Mouse (Mus musculus) splenic B cell, adult 2 months (primary cell): ENCODE data around the gene Endou.

Source experiments
- DNase-seq: peaks from one replicate; pipeline ENCODE4 v3.0.0-alpha.2; 2011; ENCODE audit warnings: low read depth, low spot score
- H3K27me3 ChIP-seq: 2 replicates; pipeline ENCODE4 v1.6.1; 2012; ENCODE audit warnings: mild to moderate bottlenecking, low read length, moderate library complexity, mixed read lengths; ENCODE audit not compliant: control insufficient read depth, poor library complexity, insufficient read depth, severe bottlenecking
- H3K36me3 ChIP-seq: 2 replicates; pipeline ENCODE4 v1.6.1; 2012; ENCODE audit warnings: mild to moderate bottlenecking, low read length, moderate library complexity, mixed read lengths; ENCODE audit not compliant: control insufficient read depth, poor library complexity, insufficient read depth, severe bottlenecking

The Endou gene

DNA sequence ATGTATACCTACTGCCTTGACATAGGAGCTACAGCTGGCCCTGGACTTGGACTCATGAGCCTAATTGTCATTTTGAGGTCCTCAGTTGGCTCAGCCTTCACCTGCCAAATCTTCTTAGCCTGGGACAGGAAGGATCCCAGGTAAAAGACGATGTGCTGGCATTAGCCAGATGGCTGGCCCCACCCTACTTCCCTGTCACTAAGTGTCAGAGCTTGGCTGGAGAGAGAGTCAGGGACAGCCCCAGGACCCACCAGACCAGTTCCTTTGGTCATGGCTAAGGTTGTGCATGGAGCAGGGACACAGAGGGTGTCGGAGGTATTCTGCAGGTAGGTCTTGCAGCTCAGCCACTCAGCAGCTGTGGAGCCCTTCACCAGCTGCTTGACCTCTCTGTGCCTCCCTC lies 33.4 kb upstream of the Endou start:
- Histone ChIP-seq H3K27me3 (no peaks in the 10 kb centered on the region), H3K36me3 (no peaks in the 10 kb centered on the region)
- DNase-seq: no peak

DNA sequence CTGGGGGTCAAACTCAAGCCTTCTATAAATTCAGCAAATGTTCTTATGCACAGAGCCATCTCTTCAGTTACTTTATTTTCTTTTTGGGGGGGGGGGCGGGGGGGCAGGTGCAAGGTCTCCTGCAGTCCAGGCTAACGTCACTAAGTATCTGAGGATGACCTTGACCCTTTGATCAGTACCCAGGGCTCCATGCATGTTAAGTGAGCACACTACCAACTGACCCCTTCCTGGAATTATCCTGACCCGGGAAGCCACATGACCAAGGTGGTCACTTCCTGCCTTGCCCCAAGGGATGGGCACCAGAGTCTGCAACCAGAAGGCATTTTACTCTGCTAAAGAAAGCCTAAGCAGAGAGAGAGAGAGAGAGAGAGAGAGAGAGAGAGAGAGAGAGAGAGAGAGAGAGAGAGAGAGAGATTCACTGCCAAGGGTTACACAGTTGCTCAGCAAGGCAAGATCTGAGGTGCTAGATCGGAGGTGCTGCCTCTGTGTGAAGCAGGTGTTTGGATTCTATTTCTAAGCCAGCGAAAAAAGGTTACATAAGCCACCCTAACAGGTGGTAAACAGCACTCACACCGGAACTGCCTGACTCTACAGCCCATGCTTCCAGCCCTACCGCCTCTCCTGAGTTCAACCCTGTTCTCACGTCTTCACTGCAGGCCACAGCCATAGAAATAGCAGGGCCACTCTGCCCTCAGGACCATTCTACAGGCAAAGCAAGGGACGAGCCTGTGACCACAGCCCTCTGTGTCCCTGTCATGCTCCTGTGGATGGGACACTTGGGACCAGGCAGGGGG lies 32.3 kb upstream of the Endou start:
- DNase-seq: no peak
- H3K36me3 ChIP-seq: no peaks in the 10 kb centered on the region
- no peaks in the 10 kb centered on the region for H3K27me3 ChIP-seq

DNA sequence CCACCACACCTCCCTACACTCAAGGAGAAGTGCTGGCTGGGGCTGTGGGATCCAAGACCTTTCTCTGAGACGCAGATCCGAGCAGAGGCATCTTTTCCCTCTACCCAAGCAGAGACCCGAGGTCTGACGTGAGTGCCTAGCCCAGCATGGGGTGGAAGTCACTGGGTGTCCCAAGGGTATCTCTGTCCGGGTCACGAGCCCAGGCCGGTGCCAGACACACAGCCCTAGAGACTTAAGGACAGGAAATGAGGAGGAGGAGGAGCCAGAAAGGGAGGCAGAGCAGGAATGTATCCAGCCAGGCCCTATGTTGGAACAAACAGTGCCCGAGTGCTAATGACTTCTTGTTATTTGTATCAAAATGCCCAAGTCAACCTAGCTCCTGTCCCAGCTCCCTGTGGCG lies 31.6 kb upstream of the Endou start:
- peak; percentile 43 for DNase-seq
- Histone ChIP-seq H3K36me3 (no peaks in the 10 kb centered on the region), H3K27me3 (no peaks in the 10 kb centered on the region)

DNA sequence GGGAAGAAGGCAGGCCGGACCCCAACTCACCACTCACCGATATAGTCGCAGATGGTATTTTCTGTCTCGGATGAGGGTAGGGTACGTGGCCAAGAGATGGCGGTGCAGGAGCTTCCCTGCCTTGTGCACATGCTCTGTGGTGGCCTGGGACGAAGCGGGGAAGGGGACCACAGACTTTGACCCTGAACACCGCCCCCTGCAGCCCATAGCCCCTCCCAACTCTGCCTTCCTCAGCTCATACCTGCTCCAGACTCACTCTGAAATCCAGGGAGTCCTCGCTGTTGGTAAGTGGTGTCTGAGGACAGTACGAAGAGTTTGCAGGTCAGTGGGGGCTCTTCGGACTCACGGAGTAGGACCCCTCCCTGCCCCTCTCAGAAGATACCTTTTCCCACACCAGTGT lies 30.3 kb upstream of the Endou start:
- Histone ChIP-seq H3K36me3 (no peaks in the 10 kb centered on the region), H3K27me3 (no peaks in the 10 kb centered on the region)
- no peak for DNase-seq

DNA sequence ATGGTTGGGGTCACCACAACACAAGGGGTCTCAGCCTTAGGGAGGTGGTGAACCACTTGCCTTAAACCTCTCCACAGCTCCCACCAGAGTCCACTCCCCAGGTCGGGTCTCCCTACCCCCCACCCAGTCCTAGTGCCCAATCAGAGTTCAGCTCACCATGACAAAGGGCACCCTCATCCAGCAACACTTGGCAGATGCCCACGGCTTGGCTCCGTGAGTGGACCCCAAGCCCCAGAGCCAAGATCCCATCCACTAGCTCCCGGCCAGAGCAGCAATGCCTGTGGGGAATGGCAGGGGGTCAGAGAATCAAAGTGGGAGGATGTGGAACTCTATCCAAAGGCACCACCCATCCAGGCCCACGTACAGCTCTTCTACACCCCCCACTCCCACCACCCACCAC lies 29.8 kb upstream of the Endou start:
- no peaks in the 10 kb centered on the region for H3K36me3 ChIP-seq
- no peaks in the 10 kb centered on the region for H3K27me3 ChIP-seq
- no peak for DNase-seq

DNA sequence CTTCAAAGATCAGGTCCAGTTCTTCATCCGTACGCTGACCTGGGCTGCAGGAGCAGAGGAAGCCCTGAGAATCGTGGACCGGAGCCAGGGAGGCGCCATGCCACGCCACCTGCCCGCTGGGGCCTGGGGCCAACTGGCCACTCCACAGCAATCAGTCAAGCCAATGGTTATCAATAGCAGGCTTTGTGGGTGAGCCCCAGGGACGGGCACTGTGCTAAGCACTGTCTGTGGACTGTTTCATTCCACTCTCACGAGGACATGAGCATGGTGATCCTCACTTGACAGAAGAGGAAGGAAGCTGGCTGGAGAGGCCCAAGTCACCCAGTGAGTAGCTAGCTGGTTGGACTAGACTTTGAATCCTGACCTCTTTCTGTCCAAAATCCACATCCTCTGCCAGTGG lies 28.9 kb upstream of the Endou start:
- Histone ChIP-seq H3K27me3 (no peaks in the 10 kb centered on the region), H3K36me3 (no peaks in the 10 kb centered on the region)
- no peak for DNase-seq

DNA sequence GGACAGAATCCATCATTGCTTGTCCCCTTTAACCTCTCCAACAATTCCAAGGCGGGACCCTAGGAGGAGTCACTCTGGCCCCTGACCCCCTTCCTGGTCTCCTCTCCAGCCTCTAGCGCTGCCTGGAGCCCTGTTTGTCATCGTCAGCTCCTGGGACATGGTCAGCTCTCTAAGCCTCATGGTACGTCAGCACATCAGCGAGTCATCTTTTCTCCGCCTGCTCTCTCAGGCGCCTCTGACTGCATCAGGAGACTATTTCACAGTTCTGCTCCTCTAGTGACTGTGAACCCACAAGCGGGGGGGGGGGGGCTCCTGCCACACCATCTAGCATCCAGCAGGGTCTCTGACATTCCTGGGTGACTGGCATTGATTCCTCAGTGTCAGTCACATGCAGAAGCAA lies 24.2 kb upstream of the Endou start:
- DNase-seq: no peak
- Histone ChIP-seq H3K36me3 (no peaks in the 10 kb centered on the region), H3K27me3 (no peaks in the 10 kb centered on the region)

DNA sequence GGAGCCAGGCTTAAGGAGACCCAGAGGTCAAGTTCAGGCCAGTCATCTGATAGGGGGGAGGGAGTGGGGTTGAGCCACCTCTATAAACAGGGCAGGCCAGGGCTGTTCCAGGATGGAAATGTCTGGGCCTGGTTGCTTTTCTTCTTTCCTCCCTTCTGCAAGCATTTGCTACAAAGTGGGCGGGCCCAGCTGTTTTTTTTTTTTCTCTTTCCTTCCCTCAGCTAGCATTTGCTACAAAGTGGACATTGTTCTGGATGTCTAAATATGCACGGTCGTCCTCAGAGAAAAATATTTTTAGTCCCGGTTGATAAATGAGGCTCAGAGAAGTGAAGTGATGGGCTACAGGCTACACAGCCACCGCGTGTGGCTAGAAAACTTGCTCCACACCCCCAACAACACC lies 23.3 kb upstream of the Endou start:
- Histone ChIP-seq H3K36me3 (no peaks in the 10 kb centered on the region), H3K27me3 (no peaks in the 10 kb centered on the region)
- no peak for DNase-seq

DNA sequence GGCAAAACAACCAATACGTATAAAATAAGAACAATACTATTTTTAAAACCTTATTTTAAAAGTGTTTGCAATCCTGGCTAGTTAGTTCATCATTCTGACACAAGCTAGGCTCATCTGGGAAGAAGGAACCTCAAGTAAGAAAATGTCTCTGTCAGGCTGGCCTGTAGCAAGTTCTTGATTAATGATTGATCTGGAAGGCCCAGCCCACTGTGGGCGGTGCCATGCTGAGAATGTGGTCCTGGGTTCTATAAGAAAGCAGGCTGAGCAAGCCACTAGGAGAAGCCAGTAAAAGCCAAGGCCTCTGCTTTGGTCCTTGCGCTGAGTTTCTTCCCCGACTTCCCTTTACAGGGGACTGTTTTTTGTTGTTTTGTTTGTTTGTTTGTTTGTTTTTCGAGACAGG lies 21.4 kb upstream of the Endou start:
- no peaks in the 10 kb centered on the region for H3K27me3 ChIP-seq
- H3K36me3 ChIP-seq: no peaks in the 10 kb centered on the region
- DNase-seq: no peak

DNA sequence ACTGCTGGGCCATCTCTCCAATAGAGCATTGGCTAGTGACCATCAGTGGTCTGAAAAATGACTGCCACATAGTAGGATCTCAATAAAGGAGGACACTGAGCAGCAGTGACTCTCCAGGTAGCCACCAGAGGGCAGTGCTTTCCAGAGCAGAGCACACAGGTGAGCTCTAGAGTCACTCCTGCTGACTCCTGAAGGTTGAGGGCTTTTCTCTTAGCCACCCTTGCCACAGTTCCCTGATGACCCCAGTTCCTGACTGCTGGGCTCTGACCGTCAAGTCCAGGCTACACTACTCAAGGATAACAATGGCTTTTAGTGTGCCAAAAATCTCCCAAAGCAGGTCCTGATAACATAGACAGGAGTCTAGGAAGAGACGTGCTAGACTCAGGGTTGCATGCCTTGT lies 20.5 kb upstream of the Endou start:
- Histone ChIP-seq H3K36me3 (no peaks in the 10 kb centered on the region), H3K27me3 (no peaks in the 10 kb centered on the region)
- DNase-seq: peak; percentile 71

DNA sequence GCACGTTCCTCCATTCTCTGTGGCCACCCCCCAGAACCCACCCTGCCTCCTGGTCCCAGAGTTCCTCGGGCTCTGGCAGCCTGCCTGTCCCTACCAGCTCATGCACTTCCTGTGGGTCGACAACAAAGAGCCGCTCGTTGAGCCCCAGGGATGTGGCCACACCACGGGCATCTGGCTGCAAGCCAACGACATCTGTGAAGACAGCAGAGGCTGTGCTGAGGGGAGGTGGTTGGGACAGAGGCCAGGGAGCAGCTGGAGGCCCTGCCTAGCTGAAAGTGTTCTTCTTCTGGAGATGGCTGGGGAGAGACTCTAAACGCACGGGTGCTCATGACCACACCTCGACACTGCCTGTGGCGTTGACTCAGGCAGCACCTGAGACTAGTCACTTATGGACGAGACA lies 19.6 kb upstream of the Endou start:
- DNase-seq: peak; percentile 50

DNA sequence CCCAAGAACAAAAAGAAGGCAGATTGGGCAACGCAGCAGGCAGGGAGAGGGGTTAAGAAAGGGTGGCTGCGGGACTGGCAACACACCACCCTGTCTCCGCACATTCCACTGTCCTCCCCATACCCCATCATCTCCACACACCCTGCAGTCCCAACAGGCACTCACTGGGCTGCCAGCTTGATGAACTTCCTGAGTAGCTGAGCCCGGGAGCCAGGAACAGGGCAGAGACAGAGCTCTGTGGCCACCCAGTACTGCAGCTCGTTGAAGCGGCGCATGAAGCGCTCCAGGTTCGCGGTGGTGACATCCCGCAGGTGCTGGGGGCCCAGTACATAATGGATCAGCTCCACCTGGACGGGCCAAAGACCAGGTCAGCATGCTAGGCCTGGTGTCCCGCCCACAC lies 18.7 kb upstream of the Endou start:
- no peak for DNase-seq
- H3K27me3 ChIP-seq: no peaks in the 10 kb centered on the region
- H3K36me3 ChIP-seq: no peaks in the 10 kb centered on the region

More for the DNA sequence above, 19.6 kb upstream of the Endou start:
- no peaks in the 10 kb centered on the region for H3K36me3 ChIP-seq
- H3K27me3 ChIP-seq: no peaks in the 10 kb centered on the region

DNA sequence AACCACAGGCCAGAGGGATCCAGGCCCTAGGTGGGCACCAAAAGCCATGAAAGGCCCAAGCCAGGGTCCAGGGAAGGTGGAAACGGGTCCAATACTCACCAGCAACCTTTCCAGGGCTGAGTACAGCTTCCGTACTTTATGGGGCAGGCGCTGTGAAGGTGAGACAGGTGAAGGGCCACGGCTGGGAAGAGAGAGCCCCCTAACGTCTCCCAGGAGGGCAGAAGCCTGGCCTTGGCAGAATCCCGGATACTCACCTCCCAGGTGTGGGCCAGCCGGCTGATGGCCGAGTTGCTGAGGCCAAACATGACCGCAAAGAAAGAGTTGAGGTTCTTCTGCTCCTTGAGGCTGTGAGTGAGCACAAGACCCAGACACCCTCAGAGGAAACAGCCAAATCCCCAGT lies 18.3 kb upstream of the Endou start:
- no peak for DNase-seq
- no peaks in the 10 kb centered on the region for H3K36me3 ChIP-seq
- no peaks in the 10 kb centered on the region for H3K27me3 ChIP-seq

DNA sequence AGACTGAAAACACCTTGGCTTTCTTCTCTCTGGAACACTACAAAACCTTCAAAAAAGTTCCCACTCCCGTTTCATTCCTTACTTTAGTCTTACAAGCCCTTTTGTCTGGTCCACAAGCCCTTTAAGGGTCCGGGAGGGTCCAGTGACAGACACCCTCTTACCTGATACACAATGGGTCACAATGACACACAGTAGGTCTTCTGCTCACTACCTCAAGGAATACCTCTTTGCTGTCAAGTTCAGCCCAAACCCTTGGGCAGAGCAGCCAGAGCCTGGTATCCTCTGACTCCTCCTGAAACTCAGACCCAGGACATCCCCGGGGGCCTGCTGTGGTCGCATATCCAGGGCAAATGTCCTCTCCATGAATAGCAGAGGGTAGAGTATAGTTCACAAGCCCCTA lies 17.8 kb upstream of the Endou start:
- no peak for DNase-seq
- Histone ChIP-seq H3K27me3 (no peaks in the 10 kb centered on the region), H3K36me3 (no peaks in the 10 kb centered on the region)

DNA sequence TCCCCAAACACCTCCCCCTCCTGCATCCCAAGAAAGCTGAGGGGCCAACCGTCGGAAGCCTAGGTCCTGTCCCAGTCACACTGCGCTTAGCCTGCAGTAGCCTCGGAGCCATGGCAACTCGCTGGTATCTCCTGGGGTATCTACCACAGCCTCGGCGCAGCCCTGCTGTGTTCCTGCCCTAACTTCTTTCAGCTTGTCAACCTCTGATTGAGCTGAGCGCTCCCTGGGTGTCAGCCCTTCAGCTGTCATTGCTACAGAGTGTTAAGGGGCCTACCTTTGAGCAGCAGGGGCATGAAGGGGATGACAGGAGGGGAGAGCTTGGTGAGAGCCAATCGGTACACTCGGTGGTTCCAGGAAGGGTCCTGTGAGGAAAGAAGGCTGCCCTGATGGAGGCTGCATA lies 17.2 kb upstream of the Endou start:
- Histone ChIP-seq H3K36me3 (no peaks in the 10 kb centered on the region), H3K27me3 (no peaks in the 10 kb centered on the region)
- DNase-seq: no peak

DNA sequence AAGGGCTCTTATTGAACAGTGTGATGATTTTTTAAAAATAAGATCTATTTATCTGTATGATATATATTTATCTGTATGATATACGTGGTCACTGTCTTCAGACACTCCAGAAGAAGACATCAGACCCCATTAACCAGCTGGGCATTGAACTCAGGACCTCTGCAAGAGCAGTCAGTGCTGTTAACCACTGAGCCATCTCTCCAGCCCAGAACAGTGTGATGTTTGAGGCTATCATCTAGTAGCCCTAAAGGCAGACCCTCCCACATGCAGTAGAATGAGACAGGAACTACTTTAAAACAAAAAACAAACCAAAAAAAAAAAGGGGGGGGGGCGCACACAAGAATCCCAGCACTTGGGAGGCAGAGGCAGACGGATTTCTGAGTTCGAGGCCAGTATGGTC lies 16.3 kb upstream of the Endou start:
- H3K27me3 ChIP-seq: no peaks in the 10 kb centered on the region
- DNase-seq: no peak
- no peaks in the 10 kb centered on the region for H3K36me3 ChIP-seq
